Mouse (Mus musculus): ENCODE measurements around the gene Erg. TPM values are rescaled to one million over a fixed set of nuclear protein-coding genes. Genes with fewer than 3 reads are reported as not detected.

The Erg gene
- polyA plus RNA-seq, 1 experiment from 2014 or later: 9.5 TPM

DNA sequence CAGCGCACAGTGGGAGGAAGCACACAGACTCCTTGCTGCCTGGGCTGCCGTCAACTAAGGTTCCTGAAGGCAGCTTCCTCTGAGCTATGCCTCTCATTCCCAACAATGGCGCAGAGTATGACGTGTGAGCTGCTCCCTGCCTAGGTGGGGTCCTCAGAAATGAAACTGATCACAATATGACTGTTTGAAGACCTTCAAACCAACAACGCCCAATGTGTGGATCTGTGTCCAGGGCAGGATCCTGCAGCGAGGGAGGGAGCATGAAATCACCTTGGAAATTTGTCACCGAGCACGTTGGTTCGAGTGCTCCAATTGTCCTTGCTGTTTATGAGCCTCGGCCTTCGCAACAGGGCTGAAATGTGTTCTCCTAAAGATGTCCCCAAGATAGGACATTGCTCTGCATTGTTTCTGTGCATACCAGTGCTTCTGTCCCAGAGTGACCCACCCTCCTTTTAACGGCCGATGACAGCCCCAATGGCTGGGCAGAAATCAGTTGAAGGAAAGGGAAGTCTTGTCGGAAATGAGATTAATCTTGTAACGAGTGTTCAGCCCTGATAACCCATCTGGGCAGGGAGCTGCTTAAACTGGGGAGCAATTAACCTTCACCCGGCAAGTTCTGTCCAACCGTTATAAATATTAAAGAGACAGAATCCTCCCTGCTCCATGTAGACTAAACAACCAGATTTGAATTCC, 147.4 kb downstream of the Erg start:
- Histone ChIP-seq H3K27me3 (ENCODE audit: insufficient read depth, low read length) (no peaks in the 10 kb centered on the region), H3K9me3 (ENCODE audit: low read length) (no peaks in the 10 kb centered on the region), H3K4me1 (ENCODE audit: insufficient read depth, low read length) (peaks cover 16% of the 10 kb centered on the region; the same call in 1 of the 2 replicates), H3K36me3 (ENCODE audit: insufficient read depth, low read length) (no peaks in the 10 kb centered on the region), H3K27ac (ENCODE audit: low read length) (peak overlapping the region; percentile 70), H3K9ac (replicated peaks; ENCODE audit: low read length) (0 out of 2 replicates have a peak overlapping the region, but pooled peaks have one; percentile 13), H3K4me3 (ENCODE audit: low read length) (no peak overlapping the region), H3K4me2 (replicated peaks; ENCODE audit: low read depth, low read length) (peak overlapping the region; percentile 11; the same call in 1 of the 2 replicates)
- 51% methylated on average over 17 of the region's 17 CpGs for whole genome bisulfite sequencing
- no peak; the same call in 1 of the 2 replicates for ATAC-seq (ENCODE audit: low FRiP score, low TSS enrichment)

DNA sequence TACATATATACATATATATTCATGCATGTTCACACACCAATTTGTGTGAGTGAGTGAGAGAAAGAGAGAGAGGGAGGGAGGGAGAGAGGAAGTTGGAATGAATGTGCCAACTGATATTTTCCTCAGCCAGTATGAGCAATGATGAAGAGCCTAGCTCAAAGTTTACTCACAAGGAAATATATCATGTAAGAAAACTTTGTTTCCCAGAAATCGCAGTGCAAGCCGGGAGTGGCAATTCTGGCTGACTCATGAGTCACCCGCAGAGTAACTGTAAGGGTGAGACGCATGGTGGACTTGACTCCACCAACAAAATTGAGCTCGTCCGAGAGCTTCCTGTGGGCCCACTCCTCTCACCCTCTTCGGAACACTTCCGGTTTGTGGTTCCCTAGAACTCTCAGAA, 149.8 kb downstream of the Erg start:
- Histone ChIP-seq H3K27me3 (ENCODE audit: insufficient read depth, low read length) (no peaks in the 10 kb centered on the region), H3K4me1 (ENCODE audit: insufficient read depth, low read length) (peaks cover 16% of the 10 kb centered on the region; the same call in 1 of the 2 replicates), H3K9me3 (ENCODE audit: low read length) (no peaks in the 10 kb centered on the region), H3K36me3 (ENCODE audit: insufficient read depth, low read length) (no peaks in the 10 kb centered on the region), H3K27ac (ENCODE audit: low read length) (no peak overlapping the region), H3K9ac (replicated peaks; ENCODE audit: low read length) (no peak overlapping the region), H3K4me2 (replicated peaks; ENCODE audit: low read depth, low read length) (no peak overlapping the region), H3K4me3 (ENCODE audit: low read length) (no peak overlapping the region)
- no peak for ATAC-seq (ENCODE audit: low FRiP score, low TSS enrichment)
- WGBS: 78% methylated on average over 8 of the region's 8 CpGs

DNA sequence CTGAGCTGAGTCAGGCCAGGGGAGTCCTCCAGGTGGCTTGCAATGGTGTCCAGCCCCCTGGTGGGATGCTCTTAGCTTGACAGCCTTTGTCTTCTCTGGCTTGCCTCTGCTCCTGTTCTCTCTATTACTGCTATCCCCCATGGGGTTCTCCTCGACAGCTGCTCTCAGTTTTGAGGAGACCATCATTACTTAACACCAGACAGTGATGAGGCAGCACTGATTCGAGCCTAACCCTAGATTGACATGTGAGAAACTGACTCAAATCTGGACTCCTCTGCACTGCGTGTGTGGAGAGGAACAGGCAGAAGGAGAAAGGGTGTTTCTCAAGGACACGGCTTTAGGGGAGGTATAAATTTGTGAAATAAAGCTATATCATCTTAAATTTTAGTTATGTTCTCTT, 150.3 kb downstream of the Erg start:
- no peaks in the 10 kb centered on the region for H3K27me3 ChIP-seq (ENCODE audit: insufficient read depth, low read length)
- peaks cover 10% of the 10 kb centered on the region; the same call in 1 of the 2 replicates for H3K4me1 ChIP-seq (ENCODE audit: insufficient read depth, low read length)
- no peaks in the 10 kb centered on the region for H3K9me3 ChIP-seq (ENCODE audit: low read length)
- H3K36me3 ChIP-seq (ENCODE audit: insufficient read depth, low read length): no peaks in the 10 kb centered on the region
- H3K4me2 ChIP-seq (replicated peaks; ENCODE audit: low read depth, low read length): no peak overlapping the region
- no peak overlapping the region for H3K9ac ChIP-seq (replicated peaks; ENCODE audit: low read length)
- 75% methylated on average over 4 of the region's 4 CpGs for WGBS
- no peak for ATAC-seq (ENCODE audit: low FRiP score, low TSS enrichment)
- no peak overlapping the region for H3K27ac ChIP-seq (ENCODE audit: low read length)
- no peak overlapping the region for H3K4me3 ChIP-seq (ENCODE audit: low read length)

DNA sequence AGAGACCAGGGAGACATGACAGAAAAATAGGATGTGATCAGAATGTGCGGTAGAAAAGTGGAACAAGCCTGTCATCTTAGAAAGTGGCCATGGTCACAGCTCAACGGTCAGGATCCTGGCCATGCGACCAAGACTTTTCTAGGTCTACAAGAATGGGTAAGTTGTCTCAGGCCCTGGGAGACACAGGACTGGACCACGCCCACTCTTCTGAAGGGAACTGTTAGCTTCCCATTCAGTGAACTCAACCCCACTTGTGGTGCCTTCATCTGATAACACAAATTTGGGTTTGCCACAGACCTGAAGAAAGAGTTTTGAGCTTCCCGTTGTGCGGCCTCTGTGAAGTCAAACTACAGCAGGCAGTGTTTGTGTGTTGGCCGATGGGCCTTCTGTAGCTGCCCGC, 152.0 kb downstream of the Erg start:
- Histone ChIP-seq H3K27me3 (ENCODE audit: insufficient read depth, low read length) (no peaks in the 10 kb centered on the region), H3K4me1 (ENCODE audit: insufficient read depth, low read length) (peaks cover 6% of the 10 kb centered on the region; the same call in 1 of the 2 replicates), H3K4me2 (replicated peaks; ENCODE audit: low read depth, low read length) (no peak overlapping the region), H3K27ac (ENCODE audit: low read length) (no peak overlapping the region), H3K4me3 (ENCODE audit: low read length) (no peak overlapping the region), H3K9ac (replicated peaks; ENCODE audit: low read length) (no peak overlapping the region), H3K36me3 (ENCODE audit: insufficient read depth, low read length) (no peaks in the 10 kb centered on the region), H3K9me3 (ENCODE audit: low read length) (no peaks in the 10 kb centered on the region)
- 94% methylated on average over 8 of the region's 8 CpGs for WGBS
- ATAC-seq (ENCODE audit: low FRiP score, low TSS enrichment): no peak

DNA sequence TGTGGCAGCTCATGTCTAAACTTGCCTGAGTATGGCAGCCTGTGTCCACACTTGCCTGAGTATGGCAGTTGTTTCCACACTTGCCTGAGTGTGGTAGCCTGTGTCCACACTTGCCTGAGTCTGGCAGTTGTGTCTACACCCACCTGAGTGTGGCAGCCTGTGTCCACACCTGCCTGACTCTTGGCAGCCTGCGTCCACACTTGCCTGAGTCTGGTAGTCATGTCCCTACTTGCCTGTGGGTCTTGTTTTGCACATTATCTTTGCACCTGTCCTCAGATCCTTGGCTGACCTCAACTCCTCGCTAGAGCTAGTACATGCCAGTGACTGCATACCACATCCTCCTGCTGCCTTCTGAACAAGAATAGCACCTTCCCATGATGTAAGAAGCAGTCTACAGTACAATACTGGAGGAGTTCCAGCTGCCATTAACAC, 153.8 kb downstream of the Erg start:
- WGBS: 79% methylated on average over 2 of the region's 2 CpGs
- Histone ChIP-seq H3K4me1 (ENCODE audit: insufficient read depth, low read length) (no peaks in the 10 kb centered on the region), H3K9ac (replicated peaks; ENCODE audit: low read length) (no peak overlapping the region), H3K9me3 (ENCODE audit: low read length) (no peaks in the 10 kb centered on the region), H3K36me3 (ENCODE audit: insufficient read depth, low read length) (no peaks in the 10 kb centered on the region), H3K27me3 (ENCODE audit: insufficient read depth, low read length) (no peaks in the 10 kb centered on the region), H3K4me3 (ENCODE audit: low read length) (no peak overlapping the region), H3K4me2 (replicated peaks; ENCODE audit: low read depth, low read length) (no peak overlapping the region), H3K27ac (ENCODE audit: low read length) (0 out of 2 replicates have a peak overlapping the region, but pooled peaks have one; percentile 4)
- ATAC-seq (ENCODE audit: low FRiP score, low TSS enrichment): no peak

DNA sequence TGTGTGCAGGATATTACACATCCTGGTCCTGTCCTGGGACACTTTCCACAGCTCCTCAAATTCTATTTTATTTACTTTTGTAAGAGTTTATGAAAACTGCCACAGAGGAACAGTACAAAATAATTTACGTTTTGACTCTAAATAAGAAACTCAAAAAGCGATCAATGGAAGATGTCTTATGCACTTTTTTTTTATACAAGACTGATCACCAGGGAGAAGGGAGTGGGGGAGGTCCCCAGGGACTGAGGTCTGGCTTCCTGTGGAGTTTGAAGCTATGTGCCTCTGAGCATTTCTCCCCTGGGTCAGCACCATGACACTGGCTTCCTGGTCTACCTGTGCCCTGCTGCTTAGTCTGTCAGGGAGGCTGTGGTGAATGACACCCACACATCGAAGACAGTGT, 156.5 kb downstream of the Erg start:
- Histone ChIP-seq H3K36me3 (ENCODE audit: insufficient read depth, low read length) (no peaks in the 10 kb centered on the region), H3K4me3 (ENCODE audit: low read length) (no peak overlapping the region)
- no peak for ATAC-seq (ENCODE audit: low FRiP score, low TSS enrichment)

DNA sequence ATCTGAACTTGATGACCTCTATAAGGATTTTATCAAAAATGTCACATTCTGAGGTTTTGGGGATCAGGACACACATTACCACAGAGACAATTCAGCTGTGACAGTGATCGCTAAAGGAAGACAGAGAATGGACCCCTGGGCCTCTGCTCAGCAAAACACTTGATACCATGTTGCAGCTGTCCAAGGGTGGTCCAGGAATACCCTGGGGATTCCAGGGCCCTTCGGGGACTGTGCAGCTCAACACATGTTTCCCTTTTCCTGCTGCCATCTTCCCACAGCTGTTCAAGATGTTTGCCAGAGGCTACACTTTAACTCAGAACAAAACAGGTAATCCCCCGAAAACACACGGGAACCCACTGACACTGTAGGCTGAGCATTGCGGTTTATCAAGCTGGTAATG, 158.2 kb downstream of the Erg start:
- Histone ChIP-seq H3K9ac (replicated peaks; ENCODE audit: low read length) (no peak overlapping the region), H3K4me3 (ENCODE audit: low read length) (no peak overlapping the region), H3K27ac (ENCODE audit: low read length) (no peak overlapping the region), H3K27me3 (ENCODE audit: insufficient read depth, low read length) (no peaks in the 10 kb centered on the region), H3K36me3 (ENCODE audit: insufficient read depth, low read length) (no peaks in the 10 kb centered on the region), H3K4me1 (ENCODE audit: insufficient read depth, low read length) (no peaks in the 10 kb centered on the region), H3K9me3 (ENCODE audit: low read length) (no peaks in the 10 kb centered on the region), H3K4me2 (replicated peaks; ENCODE audit: low read depth, low read length) (no peak overlapping the region)
- no peak for ATAC-seq (ENCODE audit: low FRiP score, low TSS enrichment)
- 78% methylated on average over 5 of the region's 5 CpGs for WGBS

More for the DNA sequence above, 156.5 kb downstream of the Erg start:
- Histone ChIP-seq H3K4me2 (replicated peaks; ENCODE audit: low read depth, low read length) (no peak overlapping the region), H3K27ac (ENCODE audit: low read length) (no peak overlapping the region), H3K9me3 (ENCODE audit: low read length) (no peaks in the 10 kb centered on the region), H3K27me3 (ENCODE audit: insufficient read depth, low read length) (no peaks in the 10 kb centered on the region), H3K4me1 (ENCODE audit: insufficient read depth, low read length) (no peaks in the 10 kb centered on the region), H3K9ac (replicated peaks; ENCODE audit: low read length) (no peak overlapping the region)
- WGBS: 95% methylated on average over 3 of the region's 3 CpGs

DNA sequence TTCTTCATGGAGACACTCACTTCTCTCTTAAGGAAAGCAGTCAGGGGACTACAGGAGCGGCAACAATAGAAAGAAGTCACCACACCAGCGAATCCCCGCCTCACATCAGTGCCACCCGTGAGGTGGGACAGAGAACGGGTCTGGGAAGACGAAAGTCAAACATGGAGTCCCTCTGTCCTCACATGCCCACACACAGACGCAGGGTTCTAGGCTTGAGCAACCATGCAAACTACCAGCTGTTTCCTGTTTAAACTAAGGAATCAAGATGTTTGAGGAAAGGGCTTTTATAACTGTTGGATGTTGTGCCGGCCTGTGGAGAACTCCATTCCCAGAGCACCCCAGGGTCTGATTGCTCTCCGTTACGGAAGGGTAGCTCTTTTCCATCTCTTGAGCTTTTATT, 158.9 kb downstream of the Erg start:
- no peak overlapping the region for H3K27ac ChIP-seq (ENCODE audit: low read length)
- no peak overlapping the region for H3K9ac ChIP-seq (replicated peaks; ENCODE audit: low read length)
- H3K27me3 ChIP-seq (ENCODE audit: insufficient read depth, low read length): no peaks in the 10 kb centered on the region
- H3K4me1 ChIP-seq (ENCODE audit: insufficient read depth, low read length): peaks cover 4% of the 10 kb centered on the region; the same call in 1 of the 2 replicates
- H3K4me2 ChIP-seq (replicated peaks; ENCODE audit: low read depth, low read length): no peak overlapping the region
- no peaks in the 10 kb centered on the region for H3K36me3 ChIP-seq (ENCODE audit: insufficient read depth, low read length)
- WGBS: 70% methylated on average over 10 of the region's 10 CpGs
- H3K9me3 ChIP-seq (ENCODE audit: low read length): no peaks in the 10 kb centered on the region
- no peak for ATAC-seq (ENCODE audit: low FRiP score, low TSS enrichment)
- no peak overlapping the region for H3K4me3 ChIP-seq (ENCODE audit: low read length)

DNA sequence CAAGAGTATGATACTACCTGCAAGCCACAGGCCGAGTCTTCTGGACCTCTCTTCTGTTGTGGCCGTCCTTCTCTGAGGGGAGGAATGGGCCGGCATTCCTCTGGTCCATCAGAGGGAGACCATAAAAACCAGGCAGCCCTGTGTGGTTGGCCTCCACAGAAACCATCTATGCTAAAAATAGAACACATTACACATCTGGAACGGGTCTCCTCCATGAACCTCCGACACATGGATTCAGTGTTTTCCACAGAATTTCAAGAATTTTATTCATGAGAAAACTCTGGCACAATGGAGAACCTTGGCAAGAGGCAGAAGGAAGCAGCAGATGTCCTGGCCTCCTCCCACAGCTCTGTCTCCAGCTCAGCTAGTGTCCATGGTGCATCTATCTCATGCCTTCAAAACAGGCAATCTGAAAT, 163.7 kb downstream of the Erg start:
- H3K27me3 ChIP-seq (ENCODE audit: insufficient read depth, low read length): no peaks in the 10 kb centered on the region
- ATAC-seq (ENCODE audit: low FRiP score, low TSS enrichment): no peak
- H3K36me3 ChIP-seq (ENCODE audit: insufficient read depth, low read length): no peaks in the 10 kb centered on the region
- no peaks in the 10 kb centered on the region for H3K9me3 ChIP-seq (ENCODE audit: low read length)
- H3K4me2 ChIP-seq (replicated peaks; ENCODE audit: low read depth, low read length): no peak overlapping the region
- H3K27ac ChIP-seq (ENCODE audit: low read length): no peak overlapping the region
- H3K4me3 ChIP-seq (ENCODE audit: low read length): no peak overlapping the region
- WGBS: 39% methylated on average over 5 of the region's 5 CpGs
- no peak overlapping the region for H3K9ac ChIP-seq (replicated peaks; ENCODE audit: low read length)
- peaks cover 9% of the 10 kb centered on the region for H3K4me1 ChIP-seq (ENCODE audit: insufficient read depth, low read length)

DNA sequence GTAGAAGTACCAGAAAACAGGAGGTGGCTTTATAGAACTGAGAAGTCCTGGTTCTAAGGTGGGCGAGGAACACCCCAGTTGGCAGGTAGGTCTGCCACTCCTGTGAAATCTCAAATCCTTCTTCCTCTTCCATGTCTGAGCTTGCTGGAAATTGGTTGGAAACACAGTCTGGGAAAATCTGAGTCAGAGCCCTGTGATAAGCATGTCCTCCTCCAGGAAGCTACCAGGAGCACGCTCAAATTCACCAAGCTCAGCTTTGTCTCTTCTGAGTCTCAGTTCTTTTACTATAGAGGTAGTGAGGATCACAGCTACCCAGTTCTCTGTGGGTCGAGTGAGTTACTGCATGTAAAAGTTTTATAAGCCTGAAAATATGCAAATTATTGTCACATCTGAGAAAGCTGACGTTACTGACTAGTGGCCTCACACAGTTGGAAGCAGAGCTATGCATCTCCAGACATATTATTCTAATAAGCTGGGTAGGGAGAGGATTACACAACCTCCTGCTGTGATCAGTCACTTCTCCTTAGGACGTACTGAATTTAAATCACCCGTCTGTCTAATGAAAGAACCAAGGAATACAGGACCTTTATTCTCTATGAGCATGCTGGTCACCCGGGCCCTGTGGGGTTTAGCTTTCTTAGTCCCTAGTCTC, 165.0 kb downstream of the Erg start:
- no peaks in the 10 kb centered on the region for H3K36me3 ChIP-seq (ENCODE audit: insufficient read depth, low read length)
- H3K4me2 ChIP-seq (replicated peaks; ENCODE audit: low read depth, low read length): no peak overlapping the region
- H3K27me3 ChIP-seq (ENCODE audit: insufficient read depth, low read length): no peaks in the 10 kb centered on the region
- no peaks in the 10 kb centered on the region for H3K9me3 ChIP-seq (ENCODE audit: low read length)
- H3K4me3 ChIP-seq (ENCODE audit: low read length): no peak overlapping the region
- peaks cover 9% of the 10 kb centered on the region for H3K4me1 ChIP-seq (ENCODE audit: insufficient read depth, low read length)
- no peak for ATAC-seq (ENCODE audit: low FRiP score, low TSS enrichment)
- no peak overlapping the region for H3K9ac ChIP-seq (replicated peaks; ENCODE audit: low read length)
- H3K27ac ChIP-seq (ENCODE audit: low read length): no peak overlapping the region
- 84% methylated on average over 7 of the region's 7 CpGs for WGBS
